Mouse (Mus musculus): ENCODE measurements around the gene Decr2. TPM values are rescaled to one million over a fixed set of nuclear protein-coding genes. Genes with fewer than 3 reads are reported as not detected.
"Not testable (repeated sequence)": the region's sequence is repeated elsewhere in the genome, so short reads cannot be mapped to it uniquely, and the experiment has no call there.

Decr2 gene
- polyA plus RNA-seq, 1 experiment from 2014 or later, result 42.0 TPM

DNA sequence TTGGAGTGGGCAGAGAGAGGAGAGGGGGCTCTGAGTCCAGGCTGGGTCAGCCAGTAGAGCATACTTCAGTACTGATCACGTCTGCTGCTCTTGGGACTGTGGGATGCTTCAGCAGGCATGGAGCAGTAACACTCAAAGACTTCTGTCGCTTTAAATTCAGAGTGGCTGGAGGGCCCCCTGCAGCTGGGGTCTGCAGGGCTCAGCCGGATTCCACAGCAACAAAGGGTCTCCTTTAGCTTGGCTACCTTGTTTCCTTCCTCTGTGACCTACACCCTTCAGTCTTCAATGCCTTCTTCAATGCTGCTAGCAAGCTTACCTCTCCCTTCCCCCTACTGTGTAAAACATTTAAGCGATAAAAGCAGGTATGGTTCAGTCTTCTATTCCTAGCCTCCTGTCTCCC lies 20.9 kb upstream of the Decr2 start:
- H3K4me1 ChIP-seq, result peaks cover 9% of the 10 kb centered on the region
- 21% methylated on average over 4 of the region's 4 CpGs for WGBS
- no peak for ATAC-seq (ENCODE audit: insufficient read depth, low FRiP score, low read depth)
- H3K9ac ChIP-seq, result no peak overlapping the region
- H3K9me3 ChIP-seq, result no peaks in the 10 kb centered on the region
- no peak overlapping the region for H3K27ac ChIP-seq
- H3K27me3 ChIP-seq (replicated peaks), result peaks cover 46% of the 10 kb centered on the region
- no peak overlapping the region for H3K4me2 ChIP-seq
- H3K36me3 ChIP-seq, result no peaks in the 10 kb centered on the region
- H3K4me3 ChIP-seq (replicated peaks), result no peak overlapping the region

DNA sequence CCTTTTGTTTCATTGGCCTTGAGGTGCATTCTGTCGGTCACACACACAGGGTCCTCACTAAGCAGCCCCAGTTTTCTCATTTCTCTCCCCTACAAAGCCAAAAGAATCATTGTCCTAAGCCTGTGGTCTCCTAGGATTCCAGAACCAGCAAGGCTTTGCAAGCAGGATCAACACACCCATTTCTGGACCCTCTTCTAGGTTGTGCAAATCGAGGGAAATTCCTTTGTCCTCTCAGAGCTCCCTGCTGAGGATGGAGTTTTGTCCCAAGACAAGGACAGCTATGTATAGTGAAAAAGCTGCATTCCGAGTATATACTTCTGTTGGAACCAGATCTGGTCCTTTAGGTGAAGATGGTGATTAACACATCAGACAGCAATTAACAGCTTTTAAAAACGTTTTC lies 20.0 kb upstream of the Decr2 start:
- no peak overlapping the region for H3K9ac ChIP-seq
- H3K4me2 ChIP-seq, result no peak overlapping the region
- H3K27ac ChIP-seq, result no peak overlapping the region
- peaks cover 9% of the 10 kb centered on the region for H3K4me1 ChIP-seq
- no peaks in the 10 kb centered on the region for H3K36me3 ChIP-seq
- ATAC-seq (ENCODE audit: insufficient read depth, low FRiP score, low read depth), result no peak
- H3K4me3 ChIP-seq (replicated peaks), result no peak overlapping the region
- 43% methylated on average over 4 of the region's 4 CpGs for WGBS
- peaks cover 38% of the 10 kb centered on the region for H3K27me3 ChIP-seq (replicated peaks)
- H3K9me3 ChIP-seq, result no peaks in the 10 kb centered on the region

DNA sequence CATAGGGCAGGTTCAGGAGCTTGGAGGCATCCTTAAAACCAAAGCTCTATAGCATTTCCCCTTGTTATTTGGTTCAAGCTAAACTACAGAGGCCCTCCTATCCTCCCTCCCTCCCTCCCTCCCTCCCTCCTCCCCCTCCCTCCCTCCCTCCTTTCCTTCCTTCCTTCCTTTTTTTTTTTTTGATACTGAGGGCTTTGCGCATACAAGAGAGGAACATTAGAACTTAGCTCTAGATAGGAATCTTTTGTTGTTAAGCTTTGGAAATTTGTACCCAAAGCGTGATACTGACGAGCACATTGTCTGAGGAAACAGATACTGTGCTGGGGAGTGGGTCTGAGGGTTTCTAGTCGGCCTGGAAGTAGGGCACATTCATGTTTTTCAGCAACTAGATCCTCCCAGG lies 15.5 kb upstream of the Decr2 start:
- H3K4me3 ChIP-seq (replicated peaks), result no peak overlapping the region
- H3K9ac ChIP-seq, result no peak overlapping the region
- H3K9me3 ChIP-seq, result no peaks in the 10 kb centered on the region
- H3K27ac ChIP-seq, result no peak overlapping the region
- no peak overlapping the region for H3K4me2 ChIP-seq
- H3K27me3 ChIP-seq (replicated peaks), result peaks cover 3% of the 10 kb centered on the region
- no peaks in the 10 kb centered on the region for H3K4me1 ChIP-seq
- H3K36me3 ChIP-seq, result no peaks in the 10 kb centered on the region
- 59% methylated on average over 4 of the region's 4 CpGs for WGBS
- no peak for ATAC-seq (ENCODE audit: insufficient read depth, low FRiP score, low read depth)

GRCm38 (mm10) chr17:26101478-26101877 lies 11.3 kb upstream of the Decr2 start:
- H3K27me3 ChIP-seq (replicated peaks), result no peaks in the 10 kb centered on the region
- H3K36me3 ChIP-seq, result no peaks in the 10 kb centered on the region
- no peaks in the 10 kb centered on the region for H3K9me3 ChIP-seq
- no peak overlapping the region for H3K4me3 ChIP-seq (replicated peaks)
- ATAC-seq (ENCODE audit: insufficient read depth, low FRiP score, low read depth), result no peak
- H3K9ac ChIP-seq, result no peak overlapping the region
- no peak overlapping the region for H3K4me2 ChIP-seq
- no peak overlapping the region for H3K27ac ChIP-seq
- 47% methylated on average over 4 of the region's 4 CpGs for WGBS
- H3K4me1 ChIP-seq, result no peaks in the 10 kb centered on the region

- no peaks in the 10 kb centered on the region for H3K27me3 ChIP-seq (replicated peaks)
- H3K9me3 ChIP-seq, result no peaks in the 10 kb centered on the region
- ATAC-seq (ENCODE audit: insufficient read depth, low FRiP score, low read depth), result no peak
- no peak overlapping the region for H3K4me3 ChIP-seq (replicated peaks)
- H3K4me1 ChIP-seq, result no peaks in the 10 kb centered on the region
- no peak overlapping the region for H3K4me2 ChIP-seq
- H3K9ac ChIP-seq, result no peak overlapping the region
- WGBS, result 37% methylated on average over 2 of the region's 2 CpGs
- H3K27ac ChIP-seq, result no peak overlapping the region
- H3K36me3 ChIP-seq, result no peaks in the 10 kb centered on the region
Measured at GRCm38 (mm10) chr17:26100166-26100565, 10.0 kb upstream of the Decr2 start.

GRCm38 (mm10) chr17:26099316-26099715 lies 9.2 kb upstream of the Decr2 start:
- not testable (repeated sequence) for H3K4me2 ChIP-seq; H3K9me3 ChIP-seq; H3K4me1 ChIP-seq; ATAC-seq (ENCODE audit: insufficient read depth, low FRiP score, low read depth); H3K4me3 ChIP-seq (replicated peaks); H3K36me3 ChIP-seq; H3K9ac ChIP-seq; H3K27ac ChIP-seq; H3K27me3 ChIP-seq (replicated peaks)
- 62% methylated on average over 3 of the region's 3 CpGs for WGBS

DNA sequence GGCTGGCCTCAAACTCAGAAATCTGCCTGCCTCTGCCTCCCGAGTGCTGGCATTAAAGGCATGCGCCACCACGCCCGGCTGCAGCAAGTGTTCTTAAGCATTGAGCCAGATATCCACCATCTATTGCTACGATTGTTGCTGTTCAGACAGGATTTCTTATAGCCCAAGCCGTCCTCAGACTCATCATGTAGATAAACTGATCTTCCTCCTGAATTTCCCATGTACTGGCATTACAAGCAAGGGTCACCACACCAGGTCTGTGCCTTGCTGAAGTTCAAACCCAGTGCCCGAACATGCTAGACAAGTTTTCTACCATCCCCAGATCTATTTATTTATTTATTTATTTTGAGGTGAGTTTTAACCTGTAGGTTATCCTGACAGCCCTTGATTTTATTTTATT lies 8.3 kb upstream of the Decr2 start:
- ATAC-seq (ENCODE audit: insufficient read depth, low FRiP score, low read depth), result no peak
- H3K27ac ChIP-seq, result no peak overlapping the region
- no peaks in the 10 kb centered on the region for H3K36me3 ChIP-seq
- H3K9ac ChIP-seq, result no peak overlapping the region
- WGBS, result 87% methylated on average over 7 of the region's 7 CpGs
- H3K9me3 ChIP-seq, result no peaks in the 10 kb centered on the region
- H3K4me2 ChIP-seq, result no peak overlapping the region
- H3K27me3 ChIP-seq (replicated peaks), result no peaks in the 10 kb centered on the region
- no peak overlapping the region for H3K4me3 ChIP-seq (replicated peaks)
- H3K4me1 ChIP-seq, result no peaks in the 10 kb centered on the region

GRCm38 (mm10) chr17:26095121-26095740 lies 5.1 kb upstream of the Decr2 start, which contains the start of gene Nme4:
TSS of gene Nme4 (minus strand) at chr17:26095602.
- 1% methylated on average over 47 of the region's 47 CpGs for WGBS

DNA sequence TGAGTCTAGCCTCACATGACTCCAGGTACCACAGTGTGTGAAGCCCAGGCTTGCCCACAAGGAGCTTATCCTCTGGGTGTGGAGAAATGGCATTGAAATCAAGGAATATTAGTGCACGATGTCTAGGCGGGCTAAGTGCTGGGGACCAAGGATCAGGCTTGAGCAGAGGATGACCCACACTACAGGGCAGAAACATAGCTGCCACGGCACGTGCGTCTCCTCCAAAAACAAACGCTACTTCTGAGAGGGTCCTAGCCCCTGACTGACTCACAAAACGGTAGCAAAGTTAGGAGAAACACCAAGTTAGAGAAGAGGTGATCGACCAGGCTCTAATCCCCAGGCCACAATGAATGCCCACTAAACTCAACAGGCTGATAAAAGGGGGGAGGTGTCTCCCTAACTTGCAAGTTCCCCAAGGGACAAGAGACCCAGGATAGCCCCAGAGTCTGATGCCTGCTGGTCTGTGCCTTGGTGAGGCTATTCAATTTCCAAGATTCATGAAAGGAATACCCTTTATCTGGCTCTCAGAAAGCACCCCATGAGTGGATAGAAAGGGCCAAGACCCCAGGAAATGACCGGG lies 4.5 kb upstream of the Decr2 start:
- no peaks in the 10 kb centered on the region for H3K27me3 ChIP-seq (replicated peaks)
- peak overlapping the region; percentile 67 for H3K4me3 ChIP-seq (replicated peaks)
- H3K36me3 ChIP-seq, result no peaks in the 10 kb centered on the region
- H3K4me1 ChIP-seq, result no peaks in the 10 kb centered on the region
- H3K9me3 ChIP-seq, result no peaks in the 10 kb centered on the region
- H3K9ac ChIP-seq, result peak overlapping the region; percentile 73
- H3K4me2 ChIP-seq, result peak overlapping the region; percentile 76
- peak overlapping the region; percentile 77 for H3K27ac ChIP-seq
- WGBS, result 23% methylated on average over 9 of the region's 9 CpGs
- ATAC-seq (ENCODE audit: insufficient read depth, low FRiP score, low read depth), result no peak

More at GRCm38 (mm10) chr17:26095121-26095740, 5.1 kb upstream of the Decr2 start, which contains the start of gene Nme4:
- Histone ChIP-seq H3K27ac (peak within 1 kb of the TSS; percentile 77), H3K4me3 (replicated peaks) (peak within 1 kb of the TSS; percentile 67), H3K4me1 (no peaks in the 10 kb centered on the region), H3K9me3 (no peaks in the 10 kb centered on the region), H3K36me3 (no peaks in the 10 kb centered on the region), H3K27me3 (replicated peaks) (no peaks in the 10 kb centered on the region), H3K9ac (peak within 1 kb of the TSS; percentile 73), H3K4me2 (peak within 1 kb of the TSS; percentile 76)
- peak; percentile 73 for ATAC-seq (ENCODE audit: insufficient read depth, low FRiP score, low read depth)

- WGBS, result 89% methylated on average over 9 of the region's 9 CpGs
- no peak overlapping the region for H3K9ac ChIP-seq
- H3K27me3 ChIP-seq (replicated peaks), result no peaks in the 10 kb centered on the region
- H3K27ac ChIP-seq, result no peak overlapping the region
- no peaks in the 10 kb centered on the region for H3K36me3 ChIP-seq
- H3K4me3 ChIP-seq (replicated peaks), result no peak overlapping the region
- no peak for ATAC-seq (ENCODE audit: insufficient read depth, low FRiP score, low read depth)
- H3K9me3 ChIP-seq, result no peaks in the 10 kb centered on the region
- H3K4me1 ChIP-seq, result no peaks in the 10 kb centered on the region
- no peak overlapping the region for H3K4me2 ChIP-seq
Measured at GRCm38 (mm10) chr17:26087059-26087564, 3.0 kb downstream of the Decr2 start.

GRCm38 (mm10) chr17:26080867-26081266 lies 9.3 kb downstream of the Decr2 start:
- no peak overlapping the region for H3K9ac ChIP-seq
- no peaks in the 10 kb centered on the region for H3K4me1 ChIP-seq
- H3K4me2 ChIP-seq, result no peak overlapping the region
- no peaks in the 10 kb centered on the region for H3K9me3 ChIP-seq
- no peak overlapping the region for H3K27ac ChIP-seq
- ATAC-seq (ENCODE audit: insufficient read depth, low FRiP score, low read depth), result no peak
- no peak overlapping the region for H3K4me3 ChIP-seq (replicated peaks)
- H3K36me3 ChIP-seq, result no peaks in the 10 kb centered on the region
- no peaks in the 10 kb centered on the region for H3K27me3 ChIP-seq (replicated peaks)
- 32% methylated on average over 2 of the region's 2 CpGs for WGBS

DNA sequence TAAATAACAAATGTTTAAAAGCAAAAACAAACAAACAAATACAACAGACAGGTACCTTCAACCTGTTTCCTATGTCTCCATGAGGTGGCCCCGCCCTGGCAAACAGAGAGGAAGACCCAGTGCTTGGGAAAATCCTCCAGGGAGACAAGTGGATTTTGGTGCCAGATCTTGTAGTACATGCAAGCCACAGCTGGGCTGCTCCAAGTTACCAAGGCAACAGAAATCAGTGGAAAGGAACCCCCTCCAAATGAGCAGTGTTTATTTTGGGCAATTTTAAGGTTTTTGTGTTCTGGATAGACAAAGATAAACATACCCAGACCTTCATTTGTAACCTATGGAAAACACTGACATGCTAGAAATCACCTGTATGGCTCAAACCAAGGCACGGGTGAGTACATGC lies 11.3 kb downstream of the Decr2 start:
- WGBS, result 59% methylated on average over 2 of the region's 2 CpGs
- Histone ChIP-seq H3K4me1 (no peaks in the 10 kb centered on the region), H3K9ac (no peak overlapping the region), H3K27me3 (replicated peaks) (no peaks in the 10 kb centered on the region), H3K9me3 (no peaks in the 10 kb centered on the region), H3K27ac (no peak overlapping the region), H3K36me3 (no peaks in the 10 kb centered on the region), H3K4me3 (replicated peaks) (no peak overlapping the region), H3K4me2 (no peak overlapping the region)
- ATAC-seq (ENCODE audit: insufficient read depth, low FRiP score, low read depth), result no peak

Measured in stomach, embryonic 15.5 days (tissue).